ENCODE assay signal across 28 mouse cellular contexts in the genomic region with DNA sequence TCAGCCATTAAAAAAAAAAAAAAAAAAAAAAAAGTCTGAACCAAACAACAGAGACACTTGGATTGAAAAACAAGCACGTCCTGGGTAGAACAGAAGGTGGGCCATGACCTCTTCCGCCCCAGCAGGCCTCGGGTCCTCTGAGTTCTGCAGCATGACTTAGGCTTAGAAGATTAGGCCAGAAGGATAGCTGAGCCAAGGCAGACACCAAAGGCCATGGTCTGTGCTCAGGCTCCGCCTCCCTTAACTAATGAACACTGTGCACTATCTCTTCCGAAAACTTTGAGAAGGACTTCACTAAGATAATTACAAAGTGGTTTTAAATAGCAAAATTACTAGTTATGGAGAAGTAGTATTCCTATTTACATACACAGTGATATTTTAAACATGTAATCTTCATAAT.
DNase-seq lines count a peak whose midpoint lies in the region; ATAC-seq and TF ChIP-seq lines count a peak whose summit lies in the region.
"Had no signal": no experiment of that assay in that cellular context is flagged by ENCODE, and none has a peak within 500 bp of the region (broad histone marks: within the 10 kb centered on the region; RNA-seq: fewer than 3 reads in every experiment).

No protein-coding gene starts in this region.

- no peak for TF ChIP-seq POLR2A in kidney, adult 2 months (IDR thresholded peaks at IDR 0.05; ENCODE audit: low read depth, low read length)

- TF ChIP-seq CTCF in kidney, adult 2 months (conservative IDR thresholded peaks at IDR 0.05; ENCODE audit: insufficient read depth, insufficient read length, low read depth, low read length), result no peak

- peak; percentile 61 for DNase-seq in adrenal gland, adult 2 months
- no peak for DNase-seq in adrenal gland, postnatal 25 days
- no peak for DNase-seq in heart, embryonic 10.5 days (ENCODE audit: low spot score)
- DNase-seq in ovary, postnatal 36 days (ENCODE audit: low spot score), result peak; percentile 35
- DNase-seq in ovary, postnatal 10 days (ENCODE audit: low spot score), result no peak
- no peak for DNase-seq in kidney, adult 2 months
- DNase-seq: cerebellum, adult 18-20 months; cerebellum, postnatal 10 days; gastrocnemius, adult 2 months; gastrocnemius, postnatal 36 days; heart, adult 2 months; heart, postnatal 36 days; kidney, postnatal 14 days; layer of hippocampus, adult 9-11 months; liver; right cerebral cortex, postnatal 4 days; thymus, postnatal 4 days had no signal

- no peak overlapping the region for H3K4me3 ChIP-seq in heart, embryonic 13.5 days
- no peak overlapping the region for H3K4me3 ChIP-seq in heart, embryonic 10.5 days
- no peak overlapping the region for H3K4me3 ChIP-seq in kidney, adult 2 months (ENCODE audit: insufficient read depth, low read depth, low read length)
- H3K4me3 ChIP-seq: embryonic facial prominence, embryonic 12.5 days; forebrain, embryonic 10.5 days; forebrain, embryonic 15.5 days; gastrocnemius, adult 2 months; heart, adult 2 months; hindbrain, embryonic 13.5 days; liver, embryonic 15.5 days; lung, embryonic 15.5 days; midbrain, embryonic 13.5 days had no signal

- H3K4me1 ChIP-seq in heart, embryonic 13.5 days, result peaks cover 57% of the 10 kb centered on the region
- H3K4me1 ChIP-seq in heart, embryonic 10.5 days, result peaks cover 47% of the 10 kb centered on the region
- H3K4me1 ChIP-seq in kidney, adult 2 months (ENCODE audit: control insufficient read depth, insufficient read depth, low read length), result no peaks in the 10 kb centered on the region

- H3K27ac ChIP-seq in heart, embryonic 13.5 days (replicated peaks), result 0 out of 2 replicates have a peak overlapping the region, but pooled peaks have one; percentile 29
- H3K27ac ChIP-seq in heart, embryonic 10.5 days, result no peak overlapping the region
- no peak overlapping the region for H3K27ac ChIP-seq in kidney, adult 2 months (ENCODE audit: insufficient read depth, low read depth, low read length)
- H3K27ac ChIP-seq: embryonic facial prominence, embryonic 12.5 days; forebrain, embryonic 10.5 days; forebrain, embryonic 15.5 days; gastrocnemius, adult 2 months; heart, adult 2 months; hindbrain, embryonic 13.5 days; liver, embryonic 15.5 days; lung, embryonic 15.5 days; midbrain, embryonic 13.5 days; stomach, postnatal 0 days had no signal

- no peaks in the 10 kb centered on the region for H3K36me3 ChIP-seq in heart, embryonic 13.5 days
- H3K36me3 ChIP-seq in heart, embryonic 10.5 days, result no peaks in the 10 kb centered on the region
- H3K36me3 ChIP-seq in kidney, adult 2 months (ENCODE audit: control insufficient read depth, insufficient read depth, low read length), result no peaks in the 10 kb centered on the region
- H3K36me3 ChIP-seq: embryonic facial prominence, embryonic 12.5 days; forebrain, embryonic 10.5 days; forebrain, embryonic 15.5 days; hindbrain, embryonic 13.5 days; liver, embryonic 15.5 days; lung, embryonic 15.5 days; midbrain, embryonic 13.5 days had no signal

- WGBS in heart, embryonic 13.5 days, result 48% methylated on average over 5 of the region's 5 CpGs
- 61% methylated on average over 5 of the region's 5 CpGs for WGBS in heart, embryonic 10.5 days
- WGBS in kidney, adult 2 months, result 59% methylated on average over 5 of the region's 5 CpGs

- no peak overlapping the region for H3K9ac ChIP-seq in heart, embryonic 13.5 days
- H3K9ac ChIP-seq: embryonic facial prominence, embryonic 12.5 days; forebrain, embryonic 15.5 days; hindbrain, embryonic 13.5 days; liver, embryonic 15.5 days; lung, embryonic 15.5 days; midbrain, embryonic 13.5 days had no signal

- no peaks in the 10 kb centered on the region for H3K27me3 ChIP-seq in heart, embryonic 13.5 days (replicated peaks)
- no peaks in the 10 kb centered on the region for H3K27me3 ChIP-seq in heart, embryonic 10.5 days (ENCODE audit: insufficient read depth, poor library complexity, severe bottlenecking)
- no peaks in the 10 kb centered on the region for H3K27me3 ChIP-seq in kidney, adult 2 months (replicated peaks; ENCODE audit: control insufficient read depth, insufficient read depth, low read length)
- H3K27me3 ChIP-seq: embryonic facial prominence, embryonic 12.5 days; forebrain, embryonic 15.5 days; hindbrain, embryonic 13.5 days; liver, embryonic 15.5 days; lung, embryonic 15.5 days; midbrain, embryonic 13.5 days; Patski had no signal

- H3K9me3 ChIP-seq in heart, embryonic 13.5 days, result no peaks in the 10 kb centered on the region
- H3K9me3 ChIP-seq in heart, embryonic 10.5 days, result no peaks in the 10 kb centered on the region
- H3K9me3 ChIP-seq: embryonic facial prominence, embryonic 12.5 days; forebrain, embryonic 10.5 days; forebrain, embryonic 15.5 days; hindbrain, embryonic 13.5 days; liver, embryonic 15.5 days; lung, embryonic 15.5 days; midbrain, embryonic 13.5 days had no signal

- no peak overlapping the region for H3K4me2 ChIP-seq in heart, embryonic 13.5 days
- H3K4me2 ChIP-seq: embryonic facial prominence, embryonic 12.5 days; forebrain, embryonic 15.5 days; hindbrain, embryonic 13.5 days; liver, embryonic 15.5 days; lung, embryonic 15.5 days; midbrain, embryonic 13.5 days had no signal

- ATAC-seq in heart, embryonic 13.5 days (ENCODE audit: extremely low read depth, insufficient number of reproducible peaks, low FRiP score, low TSS enrichment), result no peak
- ATAC-seq: forebrain, embryonic 15.5 days; intestine, embryonic 16.5 days; midbrain, embryonic 13.5 days; Patski had no signal

Comparison
In these comparisons a context has a peak if more than half of its experiments do, and no peak if none do; other contexts are left out.
1. DNase-seq: peak in adrenal gland, adult 2 months (single experiment) and ovary, postnatal 36 days (single experiment); none in adrenal gland, postnatal 25 days (single experiment), heart, embryonic 10.5 days (single experiment), ovary, postnatal 10 days (single experiment) and kidney, adult 2 months (single experiment).